Mouse (Mus musculus) spleen, postnatal 36 days (tissue): ENCODE data around the gene Alyref.
"Not testable (repeated sequence)": the region's sequence is repeated elsewhere in the genome, so short reads cannot be mapped to it uniquely, and the experiment has no call there.

Experiments used
- DNase-seq, 2 experiments: peaks; one replicate each; pipeline ENCODE4 v3.0.0; 2022; ENCODE audit warnings: low spot score in 2 of 2, mixed read lengths in 1 of 2

The Alyref gene

GRCm38 (mm10) chr11:120603545-120603944 lies 5.4 kb upstream of the Alyref start:
- DNase-seq, result no peak

- DNase-seq, result no peak
Measured at GRCm38 (mm10) chr11:120600716-120601115, 2.6 kb upstream of the Alyref start.

- no peak for DNase-seq
Measured at GRCm38 (mm10) chr11:120598990-120599549, 905 bp upstream of the Alyref start.

GRCm38 (mm10) chr11:120597240-120598235 lies 627 bp downstream of the Alyref start:
- DNase-seq, result peak in 1 of 2 experiments; percentile 24

- DNase-seq, result no peak
Measured at GRCm38 (mm10) chr11:120588531-120588930, 9.6 kb downstream of the Alyref start.

GRCm38 (mm10) chr11:120583937-120584336 lies 14.2 kb downstream of the Alyref start:
- no peak for DNase-seq

- DNase-seq, result not testable (repeated sequence)
Measured at GRCm38 (mm10) chr11:120582982-120583293, 15.2 kb downstream of the Alyref start.

GRCm38 (mm10) chr11:120582268-120582981 lies 15.7 kb downstream of the Alyref start:
- peak; percentile 37 to 54 for DNase-seq

GRCm38 (mm10) chr11:120581490-120582267 lies 16.5 kb downstream of the Alyref start, which contains the start of gene Arhgdia:
Gene Arhgdia, minus strand, starts transcription at chr11:120581624.
- peak; percentile 84 to 88 for DNase-seq

GRCm38 (mm10) chr11:120580871-120581331 lies 17.3 kb downstream of the Alyref start:
- peak; percentile 48 for DNase-seq

GRCm38 (mm10) chr11:120580190-120580589 lies 18.0 kb downstream of the Alyref start:
- DNase-seq, result peak; percentile 48 to 52

GRCm38 (mm10) chr11:120579316-120580107 lies 18.7 kb downstream of the Alyref start:
- DNase-seq, result peak; percentile 65 to 73

GRCm38 (mm10) chr11:120578694-120579243 lies 19.4 kb downstream of the Alyref start:
- no peak for DNase-seq

GRCm38 (mm10) chr11:120578024-120578693 lies 20.0 kb downstream of the Alyref start:
- DNase-seq, result no peak

GRCm38 (mm10) chr11:120577211-120578023 lies 20.7 kb downstream of the Alyref start:
- DNase-seq, result peak; percentile 17 to 25

GRCm38 (mm10) chr11:120576365-120576981 lies 21.7 kb downstream of the Alyref start:
- no peak for DNase-seq

GRCm38 (mm10) chr11:120575940-120576339 lies 22.2 kb downstream of the Alyref start:
- no peak for DNase-seq

- DNase-seq, result no peak
Measured at GRCm38 (mm10) chr11:120575046-120575445, 23.1 kb downstream of the Alyref start.
